Mouse (Mus musculus): ENCODE measurements around the gene Lrrc46.

The Lrrc46 gene

DNA sequence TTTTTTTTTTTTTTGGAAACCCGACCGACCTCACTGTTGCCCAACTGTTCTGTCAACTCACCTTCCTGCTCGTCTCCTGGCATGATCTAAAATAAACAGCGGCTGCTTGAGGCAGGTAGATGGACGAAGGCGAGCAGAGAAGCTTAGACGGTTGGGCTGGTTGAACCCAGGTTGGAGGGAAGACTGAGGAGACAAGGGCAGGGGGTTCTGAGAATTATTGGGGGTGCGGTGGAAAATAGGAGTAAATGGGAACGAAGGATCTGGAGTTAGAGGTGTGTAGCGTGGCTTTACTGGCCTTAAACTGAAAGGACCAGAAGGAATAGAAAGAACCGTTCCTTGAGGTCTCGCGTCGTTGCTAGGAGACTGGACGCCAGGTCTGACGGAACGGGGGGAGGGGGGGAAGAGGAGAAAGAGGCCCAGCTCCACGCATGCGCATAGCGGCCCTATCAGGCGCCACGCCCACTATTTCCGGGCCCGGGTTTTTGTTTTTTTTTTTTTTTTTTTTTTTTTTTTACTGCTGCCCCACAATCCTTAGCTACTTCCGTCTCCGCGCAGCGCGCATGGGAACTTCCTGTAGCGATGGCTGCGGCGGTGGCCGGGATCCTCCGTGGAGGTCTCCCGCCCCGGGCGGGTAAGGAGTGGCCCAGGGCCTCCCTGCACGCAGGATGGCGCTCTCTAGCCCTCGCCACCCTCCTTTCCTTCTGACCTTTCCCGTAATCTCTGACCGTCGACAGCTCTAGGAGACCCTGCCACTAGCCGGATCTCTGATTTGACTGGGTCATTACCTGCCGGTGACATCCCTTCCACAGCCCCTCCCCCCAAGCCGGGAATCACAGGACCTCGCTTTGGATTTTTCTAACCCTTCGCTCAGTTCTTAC, at the start of gene Lrrc46, which contains the start of gene Mrpl10:
TSS of gene Lrrc46 (minus strand) at position 386 of the 878 bp plus-strand sequence.
TSS of gene Mrpl10 (plus strand) at position 539 of the 878 bp plus-strand sequence.
- DNase-seq: peak; percentile 83

GRCm38 (mm10) chr11:97086365-97086764, 45.2 kb upstream of the Lrrc46 start:
- DNase-seq: no peak

- no peak for DNase-seq
These were observed 43.8 kb upstream of the Lrrc46 start for GRCm38 (mm10) chr11:97084821-97085505.

GRCm38 (mm10) chr11:97083401-97084140, 42.4 kb upstream of the Lrrc46 start:
- DNase-seq: no peak

GRCm38 (mm10) chr11:97082977-97083376, 41.8 kb upstream of the Lrrc46 start:
- peak; percentile 14 for DNase-seq

DNA sequence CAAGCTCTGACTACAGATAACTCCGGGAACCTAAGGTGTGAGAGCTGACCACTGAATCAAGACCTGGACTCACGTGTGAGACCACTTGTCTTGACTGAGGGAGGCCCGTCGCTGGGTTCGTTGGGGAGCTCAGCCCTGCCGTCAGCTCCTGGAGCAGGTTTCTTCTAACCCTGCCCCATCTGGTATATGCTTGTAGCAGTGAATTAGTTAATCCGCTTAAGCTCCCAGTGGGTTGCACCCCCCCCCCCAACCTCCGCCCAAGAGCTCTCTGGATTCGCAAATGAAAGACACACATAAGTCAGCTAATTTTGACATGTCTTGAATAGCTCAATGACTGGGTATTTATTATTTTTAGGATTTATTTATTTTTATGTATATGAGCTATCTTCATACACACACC, 39.1 kb upstream of the Lrrc46 start:
- no peak for DNase-seq

GRCm38 (mm10) chr11:97078751-97079150, 37.5 kb upstream of the Lrrc46 start:
- no peak for DNase-seq

DNA sequence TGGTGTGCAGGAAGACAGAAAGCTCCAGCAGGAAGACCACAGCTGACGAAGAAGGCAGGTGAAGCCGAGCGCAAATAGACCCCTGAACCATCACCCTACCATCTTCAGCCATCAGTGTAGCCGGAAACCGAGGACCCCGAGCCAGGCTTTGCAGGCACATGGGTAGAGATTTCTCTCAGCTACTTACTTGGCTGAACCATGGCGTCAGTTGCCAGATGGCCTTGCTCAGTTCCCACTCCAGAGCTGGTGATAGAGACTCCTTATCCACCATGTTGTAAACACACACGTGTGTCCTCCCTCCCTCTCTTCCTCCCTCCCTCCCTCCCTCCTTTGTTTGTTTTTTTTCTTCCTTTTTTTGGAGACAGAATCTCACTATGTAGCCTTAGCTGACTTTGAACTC, 33.0 kb upstream of the Lrrc46 start:
- DNase-seq: no peak

- DNase-seq: no peak
These were observed 31.3 kb upstream of the Lrrc46 start for GRCm38 (mm10) chr11:97072533-97072932.

GRCm38 (mm10) chr11:97071129-97071528, 29.9 kb upstream of the Lrrc46 start:
- no peak for DNase-seq

DNA sequence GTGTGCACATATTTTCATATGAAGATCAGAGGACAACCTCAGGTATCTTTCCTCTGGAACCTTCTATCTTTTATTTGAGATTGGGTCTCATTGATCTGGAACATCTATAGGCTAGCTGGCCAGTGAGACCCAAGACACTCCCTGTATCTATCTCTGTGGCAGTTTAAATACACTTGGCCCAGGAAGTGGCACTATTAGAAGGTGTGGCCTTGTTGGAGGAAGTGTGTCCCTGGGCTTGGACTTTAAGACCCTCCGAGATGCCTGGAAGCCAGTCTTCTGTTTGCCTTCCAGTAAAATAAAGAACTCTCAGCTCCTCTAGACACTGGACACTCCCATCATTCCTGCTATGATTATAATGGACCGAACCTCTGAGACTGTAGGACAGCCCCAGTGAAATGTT, 28.6 kb upstream of the Lrrc46 start:
- DNase-seq: no peak

- DNase-seq: no peak
These were observed 28.1 kb upstream of the Lrrc46 start for GRCm38 (mm10) chr11:97069333-97069732.

- no peak for DNase-seq
These were observed 25.6 kb upstream of the Lrrc46 start for GRCm38 (mm10) chr11:97066656-97067360.

DNA sequence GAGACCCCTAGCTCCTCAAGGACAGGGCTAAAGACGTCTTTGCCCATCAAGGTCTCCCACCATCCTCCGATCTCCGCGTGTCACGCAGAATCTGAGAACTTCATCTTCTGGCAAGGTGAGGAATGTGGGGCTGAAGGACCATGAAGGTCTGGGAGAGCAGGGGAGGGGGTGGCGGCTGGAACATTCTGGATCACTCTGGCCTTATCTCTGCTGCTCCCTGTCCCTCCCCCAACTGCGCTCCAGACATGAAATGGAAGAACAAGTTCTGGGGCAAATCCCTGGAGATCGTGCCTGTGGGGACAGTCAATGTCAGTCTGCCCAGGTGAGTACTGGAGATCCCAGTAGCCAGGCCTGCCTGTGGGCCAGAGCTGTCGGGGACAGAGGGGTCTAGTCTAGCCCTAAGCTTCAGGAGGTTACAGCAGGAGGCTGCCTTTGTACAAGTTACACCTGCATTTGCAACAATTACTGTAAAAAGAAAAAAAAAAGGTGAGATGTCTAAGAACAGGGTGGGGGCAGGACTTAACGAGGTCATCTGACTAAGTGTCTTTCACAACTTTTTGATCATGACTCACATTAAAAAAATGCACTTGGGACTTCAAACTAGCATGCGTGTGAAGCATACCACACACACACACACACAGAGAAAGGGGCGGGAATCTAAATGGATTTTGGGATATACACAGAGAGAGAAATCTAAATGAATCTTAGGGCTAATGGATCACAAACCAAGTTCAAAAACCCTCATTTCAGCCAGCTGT, 24.5 kb upstream of the Lrrc46 start:
- DNase-seq: no peak

GRCm38 (mm10) chr11:97063921-97064295, 22.7 kb upstream of the Lrrc46 start:
- DNase-seq: no peak

DNA sequence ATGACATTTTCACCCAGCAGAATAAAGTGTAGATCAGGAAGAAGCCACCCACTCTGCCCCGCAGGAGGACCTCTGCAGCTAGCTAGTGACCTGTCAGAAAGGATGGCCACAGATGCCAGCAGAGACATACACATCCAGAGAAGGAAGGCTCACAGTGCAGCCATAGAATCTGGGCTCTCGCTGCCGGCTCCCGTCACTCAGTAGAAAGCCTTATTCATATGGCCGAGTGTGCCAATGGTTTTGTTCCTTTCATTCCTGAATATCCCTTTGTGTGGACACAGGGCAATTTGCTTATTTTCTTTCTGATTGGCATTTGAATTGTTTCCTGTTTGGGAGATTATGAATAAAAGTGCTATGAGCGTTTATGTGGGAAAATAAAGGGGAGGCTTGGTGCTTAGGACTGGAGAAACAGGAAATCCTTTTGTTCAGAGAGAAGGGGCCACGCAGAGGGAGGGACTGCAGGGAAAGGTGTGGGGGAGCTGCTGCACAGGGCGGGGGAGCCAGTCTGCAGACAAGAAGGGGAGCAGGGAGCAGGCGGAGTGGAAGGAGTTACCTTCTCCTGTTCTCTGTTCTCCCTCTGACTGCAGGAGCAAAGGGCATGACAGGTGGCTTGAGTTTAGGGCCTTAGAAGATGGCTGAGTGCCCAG, 22.2 kb upstream of the Lrrc46 start:
- no peak for DNase-seq

DNA sequence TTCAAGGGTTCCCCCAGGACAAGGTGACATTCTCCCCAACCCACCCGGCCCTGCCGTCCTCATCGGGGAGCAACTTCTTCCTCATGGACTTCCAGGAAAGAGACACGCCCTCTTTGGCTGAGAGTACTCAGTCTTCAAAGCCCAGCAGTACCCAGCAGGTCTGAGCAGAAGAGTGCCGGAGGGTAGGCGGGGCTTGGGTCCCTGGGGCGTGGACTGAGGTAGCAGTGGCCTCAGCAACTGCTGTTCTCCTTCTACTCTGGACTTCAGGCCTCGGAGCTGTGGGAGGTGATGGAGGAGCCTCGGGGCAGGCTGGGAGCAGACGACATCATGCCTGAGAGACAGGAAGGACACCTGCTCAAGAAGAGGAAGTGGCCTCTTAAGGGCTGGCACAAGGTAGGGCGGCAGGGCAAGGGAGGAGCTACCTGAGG, 11.0 kb upstream of the Lrrc46 start:
- peak; percentile 59 for DNase-seq

DNA sequence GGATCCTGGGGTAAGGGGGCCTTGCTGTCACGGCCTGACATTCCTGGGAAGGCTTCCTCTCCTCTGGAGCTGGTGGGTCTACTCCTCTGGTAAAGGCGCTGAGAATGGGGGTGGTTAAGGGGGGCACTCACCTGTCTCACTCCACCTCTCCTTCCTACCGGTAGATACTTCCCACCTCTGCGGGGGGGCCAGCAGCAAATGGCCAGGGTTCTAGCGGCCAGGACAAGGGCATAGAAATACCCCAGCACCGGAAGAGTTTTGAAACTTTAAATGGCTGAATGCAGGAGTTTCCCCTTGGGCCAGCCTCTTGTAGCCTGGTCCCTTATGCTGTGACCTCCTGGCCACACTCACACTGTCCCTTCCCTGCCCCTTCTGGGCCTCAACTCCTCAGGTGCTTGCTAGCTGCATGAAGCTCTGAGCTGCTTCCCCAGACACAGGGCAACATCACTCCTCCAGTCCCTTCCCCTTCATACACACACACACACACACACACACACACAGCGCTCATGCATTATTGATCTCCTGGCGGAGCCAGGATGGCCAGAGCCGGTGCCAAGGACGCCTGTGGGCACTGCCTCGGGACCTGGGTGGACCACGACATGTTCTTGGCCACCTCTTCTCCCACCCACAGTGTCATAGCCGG, 9.9 kb upstream of the Lrrc46 start:
- no peak for DNase-seq

DNA sequence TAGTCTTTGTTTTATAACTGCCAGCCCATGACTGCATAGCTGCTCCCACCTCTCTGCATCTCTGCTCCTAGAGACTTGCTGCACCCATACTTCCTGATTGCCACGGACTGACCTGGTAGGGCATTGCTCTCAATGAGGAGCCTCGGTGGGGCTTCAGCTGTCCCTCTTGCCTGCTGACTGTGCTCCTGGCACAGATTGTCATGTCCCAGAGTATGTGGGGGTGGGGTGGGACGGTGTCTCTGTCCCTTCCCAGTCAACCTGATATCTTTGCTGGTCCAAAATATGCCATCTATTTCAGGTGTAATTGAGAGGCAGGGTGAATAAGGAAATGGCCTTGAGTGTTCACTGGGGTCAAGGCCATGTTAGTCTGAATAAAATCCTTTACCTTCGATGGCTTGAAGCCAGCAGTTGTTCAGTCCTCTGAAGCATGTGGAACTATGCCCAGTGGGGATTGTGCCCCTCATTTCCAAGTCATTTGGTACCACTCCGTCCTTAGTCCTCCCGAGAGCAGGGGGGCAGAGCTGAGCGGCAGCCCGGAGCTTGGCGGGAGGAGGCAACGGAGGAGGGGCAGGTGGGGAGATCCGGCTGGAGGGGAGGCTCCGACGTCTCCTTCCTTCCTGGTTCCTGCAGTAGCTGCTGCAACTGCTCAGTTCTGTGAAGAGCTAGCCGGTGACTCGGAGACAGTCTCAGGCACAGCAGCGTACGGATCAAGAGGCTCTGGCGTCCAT, 9.2 kb upstream of the Lrrc46 start, which contains the start of gene Osbpl7:
TSS of gene Osbpl7 (plus strand) at position 413 of the 728 bp plus-strand sequence.
- peak; percentile 70 for DNase-seq

DNA sequence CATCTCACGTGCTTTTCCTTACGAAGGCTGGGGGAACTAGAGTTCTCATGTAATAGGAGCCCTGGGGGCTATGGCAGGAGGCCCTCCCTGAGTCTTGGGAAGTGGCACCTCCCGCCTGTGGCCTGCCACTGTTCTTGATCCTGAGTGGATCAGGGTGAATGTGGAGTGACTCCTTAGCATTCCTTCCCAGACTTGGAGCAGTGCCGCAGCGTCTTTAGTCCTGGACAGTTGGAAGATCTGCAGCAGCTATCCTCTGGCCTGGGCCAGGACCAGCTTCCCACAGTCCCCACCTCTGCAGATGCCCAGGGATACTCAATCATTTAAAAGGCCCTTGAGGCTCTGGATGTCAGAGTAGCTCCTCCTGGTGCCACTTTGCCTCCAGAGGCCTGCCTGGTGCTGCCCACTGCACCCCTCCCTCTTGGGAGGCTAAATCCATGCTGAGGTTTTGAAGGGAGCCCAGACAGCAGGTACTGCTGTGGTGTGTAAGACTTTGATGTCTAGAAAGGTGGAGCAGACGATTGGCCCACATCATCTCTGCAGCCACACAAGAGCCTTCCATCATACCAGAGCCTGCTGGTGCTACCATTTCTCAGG, 8.4 kb upstream of the Lrrc46 start:
- no peak for DNase-seq

All from kidney, adult 11 months (tissue).